Mouse (Mus musculus) urinary bladder, postnatal 10 days (tissue): Measurements from ENCODE around the gene Afap1l2.

ENCODE experiments used
- DNase-seq: peaks from one replicate; pipeline ENCODE4 v3.0.0; 2022; ENCODE audit warnings: low spot score

Gene Afap1l2

DNA sequence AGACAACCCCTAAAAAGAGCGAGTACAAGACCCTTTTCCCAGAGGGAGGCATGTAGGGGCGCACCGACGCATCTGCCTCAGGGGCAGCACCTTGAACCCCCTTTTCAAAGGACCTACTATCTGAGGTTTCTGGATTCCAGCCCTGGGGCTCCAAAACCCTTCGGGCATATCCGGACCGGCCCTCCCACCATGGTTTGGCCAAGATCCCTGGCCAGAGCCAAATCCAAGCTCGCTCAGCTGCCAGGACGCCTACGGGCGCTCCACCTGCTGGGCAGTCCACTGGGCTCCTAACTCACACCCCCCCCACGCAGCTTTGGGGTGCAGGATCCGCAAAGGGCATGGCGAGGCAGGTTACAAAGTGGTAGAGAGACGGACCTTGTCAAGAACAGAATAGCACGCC is 737 bp downstream of the Afap1l2 start:
- DNase-seq, result no peak

GRCm38 (mm10) chr19:57006841-57007240 is 1.2 kb downstream of the Afap1l2 start:
- DNase-seq, result no peak

GRCm38 (mm10) chr19:57005062-57005461 is 3.0 kb downstream of the Afap1l2 start:
- no peak for DNase-seq

GRCm38 (mm10) chr19:57003460-57003810 is 4.6 kb downstream of the Afap1l2 start:
- DNase-seq, result no peak

GRCm38 (mm10) chr19:57002741-57003459 is 5.1 kb downstream of the Afap1l2 start:
- no peak for DNase-seq

GRCm38 (mm10) chr19:57001926-57002325 is 6.1 kb downstream of the Afap1l2 start:
- no peak for DNase-seq

DNA sequence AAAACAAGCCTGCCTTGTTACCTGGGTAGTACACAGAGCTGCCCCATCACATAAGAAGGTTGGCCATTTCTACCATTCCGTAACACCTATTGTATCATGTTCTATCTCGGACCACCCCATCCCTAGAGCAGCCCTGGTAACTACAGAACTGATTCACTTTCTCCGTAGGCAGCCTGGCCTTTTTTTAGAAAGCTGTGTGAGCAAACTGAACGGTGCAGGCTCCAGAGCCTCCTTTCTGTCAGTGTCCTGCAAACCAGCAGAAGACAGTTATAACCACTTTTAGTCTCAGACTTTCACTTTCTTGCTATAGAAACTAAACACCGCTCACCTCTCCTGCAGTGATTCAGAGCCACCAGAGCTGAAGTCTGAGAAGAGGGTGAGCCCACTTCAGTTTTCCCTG is 7.4 kb downstream of the Afap1l2 start:
- DNase-seq, result no peak

- no peak for DNase-seq
Observed at GRCm38 (mm10) chr19:56999781-57000180, 8.2 kb downstream of the Afap1l2 start.

DNA sequence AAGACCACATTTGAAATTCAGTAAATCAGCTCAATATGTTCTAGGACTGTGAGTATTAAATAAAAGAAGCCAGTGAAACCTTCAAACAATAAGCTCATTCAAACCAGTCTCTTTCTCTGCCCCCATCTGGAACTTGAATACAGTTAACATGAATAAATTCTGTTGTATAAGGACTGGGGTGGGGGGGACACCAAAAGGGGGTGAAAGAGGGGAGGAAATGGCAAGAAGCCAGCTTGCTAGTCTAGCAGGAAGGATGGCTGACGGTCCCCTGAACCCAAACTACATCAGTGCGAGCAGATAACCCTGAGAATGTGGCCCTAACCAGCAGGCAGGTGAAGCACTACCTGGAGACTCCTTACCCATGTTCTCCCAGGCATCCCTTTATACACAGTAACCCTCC is 9.1 kb downstream of the Afap1l2 start:
- DNase-seq, result no peak

GRCm38 (mm10) chr19:56998331-56998730 is 9.7 kb downstream of the Afap1l2 start:
- DNase-seq, result no peak

DNA sequence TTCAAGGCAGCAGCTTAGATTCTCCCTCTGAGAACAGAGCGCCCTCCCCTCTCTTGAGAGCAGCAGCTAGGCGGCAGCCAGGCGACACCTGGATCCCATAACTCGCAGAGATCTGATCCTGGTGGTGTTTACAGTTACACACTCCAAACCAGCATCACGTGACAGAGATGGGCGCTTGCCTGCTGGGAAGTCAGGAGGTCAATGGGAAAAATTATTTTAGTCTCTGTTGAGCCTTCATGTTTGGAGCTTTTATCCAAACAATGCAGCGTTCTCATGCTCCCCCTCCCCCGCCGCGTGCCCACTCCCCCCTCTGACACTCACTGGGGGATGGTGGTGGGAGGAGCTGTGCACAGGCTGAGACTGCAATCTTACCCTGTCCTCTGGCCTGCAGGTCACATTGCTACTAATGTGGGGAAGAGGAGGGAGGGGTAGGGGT is 10.8 kb downstream of the Afap1l2 start:
- no peak for DNase-seq

- no peak for DNase-seq
Observed at GRCm38 (mm10) chr19:56995441-56995840, 12.6 kb downstream of the Afap1l2 start.

- DNase-seq, result no peak
Observed at GRCm38 (mm10) chr19:56994653-56995052, 13.4 kb downstream of the Afap1l2 start.

DNA sequence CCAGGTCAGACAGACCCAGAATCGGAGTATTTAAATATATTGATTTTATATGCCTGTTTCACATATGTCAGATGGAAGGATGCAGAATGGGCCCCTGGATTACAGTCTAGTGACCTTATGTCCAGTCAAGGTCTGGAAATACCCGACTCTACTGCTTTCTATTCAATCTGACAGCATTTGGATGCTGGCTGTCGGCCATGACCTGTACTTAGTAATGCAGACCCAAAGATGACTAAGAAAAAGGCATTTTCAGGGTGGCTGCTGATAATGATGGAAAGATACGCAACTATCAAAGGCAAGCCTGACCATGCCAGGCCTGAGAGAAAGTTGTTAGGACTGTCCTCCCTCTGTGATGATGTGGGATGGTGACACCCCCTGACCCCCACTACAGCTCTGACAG is 14.3 kb downstream of the Afap1l2 start:
- DNase-seq, result no peak

DNA sequence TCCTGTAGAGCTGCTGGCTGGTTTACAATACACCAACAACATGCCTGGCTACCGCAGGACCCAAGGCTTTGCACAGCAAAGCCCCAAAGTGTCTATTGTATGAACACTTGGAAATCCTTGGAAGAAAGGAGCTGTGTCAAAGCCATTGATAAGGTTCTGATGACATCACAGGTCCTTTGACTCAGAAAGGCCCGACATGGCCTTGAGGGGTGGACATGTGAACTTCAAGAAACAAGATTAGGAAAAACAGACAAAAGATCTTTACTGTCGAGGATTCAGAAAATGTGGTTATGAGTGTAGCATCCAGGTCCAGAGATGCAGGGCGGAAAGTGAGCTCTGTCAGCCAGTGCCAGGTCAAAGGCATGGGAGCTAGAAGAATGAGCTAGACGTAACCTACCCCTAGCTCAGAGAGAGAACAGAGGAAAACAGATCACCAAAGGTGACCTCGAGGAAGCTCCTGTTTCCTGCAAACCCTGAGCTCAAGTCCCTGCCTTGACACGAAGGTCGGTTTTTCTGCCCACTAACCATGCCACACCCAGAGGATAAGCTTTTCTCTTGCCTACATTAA is 15.0 kb downstream of the Afap1l2 start:
- DNase-seq, result no peak

GRCm38 (mm10) chr19:56990367-56991111 is 17.5 kb downstream of the Afap1l2 start:
- no peak for DNase-seq

GRCm38 (mm10) chr19:56989171-56989570 is 18.9 kb downstream of the Afap1l2 start:
- no peak for DNase-seq

- no peak for DNase-seq
Observed at GRCm38 (mm10) chr19:56984229-56984628, 23.8 kb downstream of the Afap1l2 start.

- no peak for DNase-seq
Observed at GRCm38 (mm10) chr19:56983757-56984156, 24.3 kb downstream of the Afap1l2 start.

GRCm38 (mm10) chr19:56981760-56982159 is 26.3 kb downstream of the Afap1l2 start:
- DNase-seq, result no peak

- DNase-seq, result no peak
Observed at GRCm38 (mm10) chr19:56980803-56981202, 27.2 kb downstream of the Afap1l2 start.

DNA sequence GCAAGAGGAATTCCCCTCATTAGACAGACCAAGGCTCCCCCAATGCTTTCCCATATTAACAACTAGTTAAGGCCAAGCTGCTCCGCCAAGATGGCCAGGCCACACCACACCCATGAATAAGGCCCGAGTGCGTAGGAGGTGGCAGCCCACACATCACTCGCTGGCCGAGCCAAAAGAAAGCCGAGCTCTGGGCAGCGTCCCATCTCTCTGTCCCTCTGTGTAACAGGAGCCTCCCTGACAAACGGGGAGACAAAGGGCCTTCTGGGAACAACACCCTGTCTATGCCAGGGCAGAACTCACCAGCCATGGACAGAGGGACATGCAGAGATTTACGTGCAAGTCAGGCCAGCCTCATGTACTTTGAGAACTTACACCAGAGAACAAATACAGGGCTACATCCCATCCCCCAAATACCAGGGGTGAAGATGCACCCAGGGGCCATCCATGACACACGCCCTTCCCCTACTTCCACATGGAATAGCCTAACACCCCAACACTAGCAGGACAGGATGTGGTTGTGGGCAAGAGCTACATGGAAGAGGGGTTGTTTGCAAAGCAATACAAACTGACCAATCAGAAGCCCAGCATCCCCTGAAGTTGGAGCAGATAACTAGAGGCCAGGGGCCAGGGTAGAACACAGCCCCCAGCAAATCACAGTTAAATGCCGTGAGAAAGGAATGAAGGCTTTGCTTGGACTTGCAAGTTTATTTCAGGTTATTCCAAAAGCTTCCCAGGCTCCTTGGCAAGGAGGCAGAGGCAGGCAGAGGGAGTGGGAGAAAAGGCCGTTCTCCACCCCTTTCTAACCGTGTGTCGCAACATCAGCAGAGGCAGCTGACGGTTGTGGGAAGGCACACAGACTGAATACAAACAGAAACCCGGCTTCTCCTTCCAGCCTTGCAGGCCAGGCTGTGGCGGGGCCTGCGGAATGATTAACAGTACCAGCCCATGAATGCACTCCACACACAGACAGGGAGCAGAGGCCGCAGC is 30.8 kb downstream of the Afap1l2 start:
- no peak for DNase-seq
